Mouse (Mus musculus) midbrain, embryonic 13.5 days (tissue): ENCODE measurements around the gene Mif. TPM values are rescaled to one million over a fixed set of nuclear protein-coding genes. Genes with fewer than 3 reads are reported as not detected.

Experiments used
- ATAC-seq: fragments of 200-750 bp; cut with Nextera tagmentation; 2 replicates; pipeline ENCODE4 v1.8.0; 2017; ENCODE audit warnings: mild to moderate bottlenecking, moderate TSS enrichment, moderate library complexity
- H3K27ac ChIP-seq: fragments of 300-500 bp; sonication (generic); 2 replicates; pipeline ENCODE4 v1.5.1; 2015; ENCODE audit warnings: inconsistent platforms, mild to moderate bottlenecking, moderate library complexity
- H3K27me3 ChIP-seq: fragments of 300-500 bp; sonication (generic); 2 replicates; pipeline ENCODE4 v1.6.1; 2015; ENCODE audit warnings: mild to moderate bottlenecking, inconsistent platforms
- H3K36me3 ChIP-seq: fragments of 300-500 bp; sonication (generic); 2 replicates; pipeline ENCODE4 v1.6.1; 2015; ENCODE audit warnings: mild to moderate bottlenecking, inconsistent platforms
- H3K4me1 ChIP-seq: fragments of 300-500 bp; sonication (generic); replicated peaks from 2 replicates; pipeline ENCODE4 v1.6.1; 2015; ENCODE audit warnings: inconsistent platforms
- H3K4me2 ChIP-seq: fragments of 300-500 bp; sonication (generic); replicated peaks from 2 replicates; pipeline ENCODE4 v1.6.1; 2015; ENCODE audit warnings: moderate library complexity, mild to moderate bottlenecking, inconsistent platforms
- H3K4me3 ChIP-seq: fragments of 300-500 bp; sonication (generic); replicated peaks from 2 replicates; pipeline ENCODE4 v1.5.1; 2015; ENCODE audit warnings: mild to moderate bottlenecking, inconsistent platforms
- H3K9ac ChIP-seq: fragments of 300-500 bp; sonication (generic); replicated peaks from 2 replicates; pipeline ENCODE4 v1.6.1; 2015; ENCODE audit warnings: mild to moderate bottlenecking, inconsistent platforms
- H3K9me3 ChIP-seq: fragments of 300-500 bp; sonication (generic); 2 replicates; pipeline ENCODE4 v1.6.1; 2016; ENCODE audit warnings: mild to moderate bottlenecking, inconsistent platforms
- WGBS: fragments of 180-500 bp; shearing (Covaris S2); methylation state at CpG from one replicate; pipeline ENCODE4 v1.1.7; 2015; 5-methylcytosine and 5-hydroxymethylcytosine counted together
- polyA plus RNA-seq: library from polyadenylated mRNA; unstranded; fragments of >200 nt; fragmentation: Nextera tagmentation; extraction: Ambion mirVana; gene quantifications from 2 replicates; pipeline ENCODE4 v1.2.1, GENCODE M21; 2015

The Mif gene
- polyA plus RNA-seq, 1 experiment from 2014 or later, result 1,364 TPM

- H3K4me3 ChIP-seq, result no peak overlapping the region
- no peak overlapping the region for H3K9ac ChIP-seq
- ATAC-seq, result no peak
- no peaks in the 10 kb centered on the region for H3K9me3 ChIP-seq
- no peaks in the 10 kb centered on the region for H3K36me3 ChIP-seq
- WGBS, result 97% methylated on average over 8 of the region's 8 CpGs
- H3K27ac ChIP-seq, result no peak overlapping the region
- H3K4me1 ChIP-seq, result peaks cover 15% of the 10 kb centered on the region
- no peaks in the 10 kb centered on the region for H3K27me3 ChIP-seq
- H3K4me2 ChIP-seq, result no peak overlapping the region
These were observed 24.7 kb upstream of the Mif start for GRCm38 (mm10) chr10:75884742-75885141.

DNA sequence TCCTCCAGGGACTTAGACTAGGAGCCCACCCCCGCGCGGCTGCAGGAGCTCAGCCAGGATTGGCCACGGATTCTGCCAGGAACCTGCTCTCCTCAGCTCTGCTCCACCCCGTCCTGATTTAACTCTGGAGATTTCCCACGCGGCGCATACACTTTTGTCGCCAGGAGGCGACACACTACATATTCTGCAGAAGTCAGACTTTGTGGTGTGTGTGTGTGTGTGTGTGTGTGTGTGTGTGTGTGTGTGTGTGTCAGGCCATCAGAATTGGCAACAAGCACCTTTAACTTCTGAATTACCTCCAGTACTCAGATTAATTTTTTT lies 23.2 kb upstream of the Mif start:
- no peak overlapping the region for H3K4me3 ChIP-seq
- H3K4me2 ChIP-seq, result peak overlapping the region; percentile 27
- no peak overlapping the region for H3K27ac ChIP-seq
- WGBS, result 2% methylated on average over 10 of the region's 10 CpGs
- no peaks in the 10 kb centered on the region for H3K27me3 ChIP-seq
- H3K4me1 ChIP-seq, result peaks cover 15% of the 10 kb centered on the region
- peak; percentile 74 for ATAC-seq
- H3K9me3 ChIP-seq, result no peaks in the 10 kb centered on the region
- no peaks in the 10 kb centered on the region for H3K36me3 ChIP-seq
- no peak overlapping the region for H3K9ac ChIP-seq

GRCm38 (mm10) chr10:75882433-75883231 lies 22.6 kb upstream of the Mif start:
- no peaks in the 10 kb centered on the region for H3K9me3 ChIP-seq
- no peak overlapping the region for H3K27ac ChIP-seq
- peak overlapping the region; percentile 27 for H3K4me2 ChIP-seq
- no peaks in the 10 kb centered on the region for H3K36me3 ChIP-seq
- no peaks in the 10 kb centered on the region for H3K27me3 ChIP-seq
- no peak overlapping the region for H3K4me3 ChIP-seq
- 5% methylated on average over 15 of the region's 15 CpGs for WGBS
- peak; percentile 47 for ATAC-seq
- H3K4me1 ChIP-seq, result peaks cover 15% of the 10 kb centered on the region
- H3K9ac ChIP-seq, result no peak overlapping the region

DNA sequence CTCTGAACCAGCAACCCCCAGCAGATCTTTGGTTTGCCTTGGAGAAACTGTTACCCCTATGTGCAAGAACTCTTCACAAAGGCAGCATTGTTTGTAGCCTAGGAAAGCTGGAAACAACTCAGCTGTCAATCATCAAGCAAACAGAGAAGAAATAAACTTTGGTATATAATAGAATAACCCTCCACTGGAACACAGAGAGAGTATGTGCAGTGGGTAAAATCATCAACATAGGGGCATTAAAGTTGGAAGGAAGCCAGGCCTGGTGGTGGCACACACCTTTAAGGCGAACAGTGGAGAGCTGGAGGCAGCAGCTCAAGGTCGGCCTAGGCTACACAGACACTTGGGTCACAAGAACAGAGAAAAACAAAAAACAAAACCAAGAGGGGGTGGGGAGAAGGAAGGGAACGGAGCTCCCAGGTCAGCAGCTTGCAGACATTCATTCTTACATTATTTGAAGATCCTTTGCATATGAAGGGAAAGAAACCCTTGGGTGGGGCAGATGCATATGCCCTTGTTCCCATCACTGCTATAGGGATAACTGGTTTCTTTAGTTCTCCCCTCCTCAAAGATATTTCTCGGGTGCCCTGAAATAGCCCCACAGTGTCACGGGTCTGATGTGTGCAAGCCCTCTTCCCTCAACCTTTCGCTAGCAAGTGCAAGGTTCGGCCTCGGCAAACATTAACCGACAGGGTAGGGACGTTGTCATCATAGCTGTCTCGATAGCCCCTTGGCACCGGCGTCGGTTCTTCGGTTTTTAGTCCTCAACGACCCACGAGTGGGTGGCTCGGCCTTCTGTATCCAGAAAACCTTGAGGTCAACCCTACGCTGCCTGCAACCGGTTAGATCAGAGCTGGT lies 21.8 kb upstream of the Mif start:
- Histone ChIP-seq H3K4me1 (peaks cover 15% of the 10 kb centered on the region), H3K4me2 (no peak overlapping the region; the same call in 1 of the 2 replicates), H3K9me3 (no peaks in the 10 kb centered on the region), H3K36me3 (no peaks in the 10 kb centered on the region), H3K9ac (no peak overlapping the region), H3K4me3 (no peak overlapping the region), H3K27me3 (no peaks in the 10 kb centered on the region), H3K27ac (peak overlapping the region; percentile 25; the same call in 1 of the 2 replicates)
- WGBS, result 16% methylated on average over 20 of the region's 20 CpGs
- ATAC-seq, result peak; percentile 31; the same call in 1 of the 2 replicates

DNA sequence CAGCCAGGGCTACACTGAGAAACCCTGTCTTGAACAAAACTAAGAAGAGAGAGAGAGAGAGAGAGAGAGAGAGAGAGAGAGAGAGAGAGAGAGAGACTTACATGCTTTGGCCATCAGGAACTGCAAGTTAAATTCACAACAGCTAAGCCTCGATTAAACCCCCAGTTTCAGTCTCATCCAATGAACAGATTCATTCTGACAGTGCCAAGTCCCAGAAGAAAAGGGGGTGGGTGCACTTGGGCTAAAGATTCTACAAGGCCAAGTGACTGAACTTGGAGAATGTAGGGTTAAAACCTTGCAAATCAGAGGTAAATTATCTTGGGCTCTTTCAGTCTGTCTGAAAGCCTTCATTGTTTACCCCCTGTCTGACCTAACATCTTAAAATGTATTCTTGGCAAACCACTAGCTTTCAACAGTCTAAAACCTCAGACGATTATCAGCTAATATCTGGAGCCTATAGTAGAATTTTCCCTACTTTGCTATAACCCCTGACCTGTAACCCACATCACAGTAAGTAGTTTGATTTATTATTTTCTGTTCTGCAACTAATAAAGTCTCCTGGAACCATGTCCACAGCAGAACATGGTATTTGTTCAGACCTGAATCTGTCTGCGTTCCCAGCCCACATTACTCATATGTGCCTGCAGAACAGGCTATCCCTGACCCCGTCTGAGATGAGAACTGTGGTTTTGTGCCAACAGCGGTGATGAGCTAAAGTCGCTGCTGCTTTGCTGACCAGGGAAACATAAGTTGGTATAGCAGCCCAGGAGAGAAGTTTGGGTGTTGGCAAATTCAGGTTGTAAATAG lies 20.9 kb upstream of the Mif start:
- H3K36me3 ChIP-seq, result no peaks in the 10 kb centered on the region
- peaks cover 15% of the 10 kb centered on the region for H3K4me1 ChIP-seq
- no peaks in the 10 kb centered on the region for H3K9me3 ChIP-seq
- peak overlapping the region; percentile 25; the same call in 1 of the 2 replicates for H3K27ac ChIP-seq
- H3K27me3 ChIP-seq, result no peaks in the 10 kb centered on the region
- ATAC-seq, result no peak
- H3K9ac ChIP-seq, result no peak overlapping the region
- 70% methylated on average over 6 of the region's 6 CpGs for WGBS
- no peak overlapping the region for H3K4me2 ChIP-seq
- H3K4me3 ChIP-seq, result no peak overlapping the region

GRCm38 (mm10) chr10:75880351-75880750 lies 20.3 kb upstream of the Mif start:
- Histone ChIP-seq H3K27ac (no peak overlapping the region), H3K27me3 (no peaks in the 10 kb centered on the region)
- 95% methylated on average over 10 of the region's 10 CpGs for WGBS

DNA sequence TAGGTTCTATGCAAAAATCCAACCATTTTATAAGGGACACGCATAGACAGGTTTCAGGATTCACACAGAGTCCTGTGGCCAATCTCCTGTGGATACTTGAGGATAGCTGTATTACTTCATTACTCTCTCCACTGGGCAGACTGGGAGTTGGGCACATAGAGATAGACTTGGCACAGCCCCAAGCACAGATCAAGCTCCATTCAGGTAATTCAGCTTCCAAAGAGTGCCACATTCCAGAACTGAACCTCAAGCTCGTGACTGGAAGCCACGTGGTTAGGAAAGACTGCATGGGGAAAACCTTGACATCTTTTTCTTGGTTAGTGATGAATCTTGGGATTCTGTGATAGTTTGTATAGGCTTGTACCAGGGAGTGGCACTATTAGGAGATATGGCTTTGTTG lies 18.8 kb upstream of the Mif start:
- H3K27ac ChIP-seq, result no peak overlapping the region
- no peak for ATAC-seq
- H3K4me3 ChIP-seq, result no peak overlapping the region
- H3K4me1 ChIP-seq, result peaks cover 18% of the 10 kb centered on the region
- H3K36me3 ChIP-seq, result no peaks in the 10 kb centered on the region
- no peak overlapping the region for H3K4me2 ChIP-seq
- H3K27me3 ChIP-seq, result no peaks in the 10 kb centered on the region
- H3K9me3 ChIP-seq, result no peaks in the 10 kb centered on the region
- 89% methylated on average over 3 of the region's 3 CpGs for WGBS
- no peak overlapping the region for H3K9ac ChIP-seq

More at GRCm38 (mm10) chr10:75880351-75880750, 20.3 kb upstream of the Mif start:
- no peak for ATAC-seq
- peaks cover 15% of the 10 kb centered on the region for H3K4me1 ChIP-seq
- no peaks in the 10 kb centered on the region for H3K36me3 ChIP-seq
- no peak overlapping the region for H3K4me2 ChIP-seq
- no peak overlapping the region for H3K4me3 ChIP-seq
- H3K9ac ChIP-seq, result no peak overlapping the region
- no peaks in the 10 kb centered on the region for H3K9me3 ChIP-seq

- Histone ChIP-seq H3K27me3 (no peaks in the 10 kb centered on the region), H3K4me3 (peak overlapping the region; percentile 40), H3K9ac (peak overlapping the region; percentile 60), H3K27ac (peak overlapping the region; percentile 91), H3K4me1 (peaks cover 19% of the 10 kb centered on the region), H3K4me2 (peak overlapping the region; percentile 64), H3K9me3 (no peaks in the 10 kb centered on the region), H3K36me3 (no peaks in the 10 kb centered on the region)
- WGBS, result 6% methylated on average over 10 of the region's 10 CpGs
- ATAC-seq, result peak; percentile 28; the same call in 1 of the 2 replicates
These were observed 13.6 kb upstream of the Mif start for GRCm38 (mm10) chr10:75873543-75874170.

DNA sequence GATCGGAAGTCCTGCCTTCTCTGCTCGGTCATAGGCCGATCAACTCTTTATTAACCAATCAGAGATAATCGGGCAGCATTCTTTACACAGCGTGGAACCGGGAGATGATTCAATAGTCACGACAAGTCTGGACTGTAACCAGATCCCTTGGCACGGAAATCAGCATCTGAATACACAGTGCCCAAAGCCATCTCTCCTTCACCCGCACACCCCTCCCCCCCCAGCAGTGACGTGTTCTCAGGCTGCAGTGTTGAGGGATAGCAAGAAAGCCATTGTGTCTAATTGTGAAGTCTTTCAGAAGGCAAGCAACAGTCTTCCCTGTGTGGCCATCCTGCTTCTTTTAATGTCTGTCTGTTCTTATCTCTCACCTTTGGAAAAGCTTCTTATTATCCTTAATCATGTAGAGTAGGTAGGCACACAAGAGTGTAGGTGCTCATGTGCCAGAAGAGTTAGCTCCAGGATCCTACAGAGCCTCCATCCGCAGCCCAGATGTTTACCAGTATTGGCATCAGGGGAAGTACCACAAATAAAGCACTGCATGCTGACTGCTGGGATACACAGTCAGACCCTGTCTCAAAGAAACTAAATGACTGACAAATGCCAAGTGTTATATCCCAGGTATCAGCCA lies 13.0 kb upstream of the Mif start:
- WGBS, result under 1% methylated on average over 11 of the region's 11 CpGs
- Histone ChIP-seq H3K27ac (peak overlapping the region; percentile 91), H3K36me3 (no peaks in the 10 kb centered on the region), H3K27me3 (0 out of 2 replicates have a peak, but pooled peaks cover 3% of the 10 kb centered on the region), H3K9ac (peak overlapping the region; percentile 60), H3K4me1 (peaks cover 19% of the 10 kb centered on the region), H3K4me3 (peak overlapping the region; percentile 40), H3K9me3 (no peaks in the 10 kb centered on the region), H3K4me2 (peak overlapping the region; percentile 64)
- peak; percentile 99 for ATAC-seq

- WGBS, result 35% methylated on average over 10 of the region's 10 CpGs
- H3K27me3 ChIP-seq, result 0 out of 2 replicates have a peak, but pooled peaks cover 3% of the 10 kb centered on the region
- H3K4me1 ChIP-seq, result peaks cover 19% of the 10 kb centered on the region
- H3K4me3 ChIP-seq, result peak overlapping the region; percentile 40
- peak overlapping the region; percentile 53 for H3K9ac ChIP-seq
- no peaks in the 10 kb centered on the region for H3K9me3 ChIP-seq
- no peak; the same call in 1 of the 2 replicates for ATAC-seq
- no peaks in the 10 kb centered on the region for H3K36me3 ChIP-seq
- peak overlapping the region; percentile 91 for H3K27ac ChIP-seq
- H3K4me2 ChIP-seq, result peak overlapping the region; percentile 64
These were observed 12.2 kb upstream of the Mif start for GRCm38 (mm10) chr10:75872025-75872914.
